Mouse (Mus musculus): Measurements from ENCODE around the gene Syn1. TPM values are rescaled to one million over a fixed set of nuclear protein-coding genes. Genes with fewer than 3 reads are reported as not detected.
A peak's percentile ranks its signal among the peaks of the same experiment; 100 is the strongest.

Gene Syn1
- 55.7 and 66.9 TPM in 2 replicates for polyA plus RNA-seq (2014; fragmentation: Nextera tagmentation; extraction: Ambion mirVana)

DNA sequence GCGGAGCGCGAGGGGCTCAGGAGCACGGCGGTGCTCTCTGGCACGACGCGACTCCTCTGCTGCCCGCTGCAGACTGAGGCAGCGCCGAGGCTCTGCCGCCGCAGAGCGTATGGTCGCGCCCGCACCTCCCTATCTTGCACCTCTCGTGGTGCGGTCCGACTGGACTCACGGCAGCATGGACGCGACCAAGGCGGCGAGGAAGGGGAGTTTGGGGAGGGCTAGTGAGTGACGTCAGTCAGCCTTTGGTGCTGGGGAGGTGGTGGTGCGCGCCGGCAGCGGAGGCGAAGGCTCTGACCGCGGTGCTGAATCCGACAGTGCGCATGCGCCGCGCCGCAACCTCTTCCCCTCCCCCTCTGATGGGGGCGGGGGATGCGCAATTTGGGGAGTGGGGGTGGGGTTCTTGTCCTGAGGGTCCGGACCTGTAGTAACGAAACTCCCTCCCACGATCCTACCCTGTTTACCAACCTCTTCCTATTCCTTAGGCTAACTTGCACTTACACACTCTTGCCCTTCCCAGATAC is at the start of gene Syn1:
Gene Syn1, minus strand, starts transcription at position 161 of the 521 bp plus-strand sequence.
- 18% methylated on average over 41 of the region's 44 CpGs for WGBS
- Histone ChIP-seq H3K4me3 (replicated peaks; ENCODE audit: low read depth, low read length) (peak within 1 kb of the TSS; percentile 56), H3K4me1 (ENCODE audit: control insufficient read depth, insufficient read depth, low read length) (no peaks in the 10 kb centered on the region), H3K36me3 (ENCODE audit: control insufficient read depth, insufficient read depth, low read length) (peaks cover 2% of the 10 kb centered on the region; the same call in 1 of the 2 replicates), H3K9ac (replicated peaks; ENCODE audit: low read length) (peak within 1 kb of the TSS; percentile 63), H3K27me3 (ENCODE audit: control insufficient read depth, insufficient read depth, low read length) (no peaks in the 10 kb centered on the region), H3K4me2 (ENCODE audit: low read length) (peak within 1 kb of the TSS; percentile 58), H3K9me3 (ENCODE audit: control insufficient read depth, low read length) (no peaks in the 10 kb centered on the region), H3K27ac (replicated peaks; ENCODE audit: low read depth, low read length) (peak within 1 kb of the TSS; percentile 77)
- ATAC-seq (ENCODE audit: low FRiP score, low TSS enrichment) (peak; percentile 96), DNase-seq (peak; percentile 93)

DNA sequence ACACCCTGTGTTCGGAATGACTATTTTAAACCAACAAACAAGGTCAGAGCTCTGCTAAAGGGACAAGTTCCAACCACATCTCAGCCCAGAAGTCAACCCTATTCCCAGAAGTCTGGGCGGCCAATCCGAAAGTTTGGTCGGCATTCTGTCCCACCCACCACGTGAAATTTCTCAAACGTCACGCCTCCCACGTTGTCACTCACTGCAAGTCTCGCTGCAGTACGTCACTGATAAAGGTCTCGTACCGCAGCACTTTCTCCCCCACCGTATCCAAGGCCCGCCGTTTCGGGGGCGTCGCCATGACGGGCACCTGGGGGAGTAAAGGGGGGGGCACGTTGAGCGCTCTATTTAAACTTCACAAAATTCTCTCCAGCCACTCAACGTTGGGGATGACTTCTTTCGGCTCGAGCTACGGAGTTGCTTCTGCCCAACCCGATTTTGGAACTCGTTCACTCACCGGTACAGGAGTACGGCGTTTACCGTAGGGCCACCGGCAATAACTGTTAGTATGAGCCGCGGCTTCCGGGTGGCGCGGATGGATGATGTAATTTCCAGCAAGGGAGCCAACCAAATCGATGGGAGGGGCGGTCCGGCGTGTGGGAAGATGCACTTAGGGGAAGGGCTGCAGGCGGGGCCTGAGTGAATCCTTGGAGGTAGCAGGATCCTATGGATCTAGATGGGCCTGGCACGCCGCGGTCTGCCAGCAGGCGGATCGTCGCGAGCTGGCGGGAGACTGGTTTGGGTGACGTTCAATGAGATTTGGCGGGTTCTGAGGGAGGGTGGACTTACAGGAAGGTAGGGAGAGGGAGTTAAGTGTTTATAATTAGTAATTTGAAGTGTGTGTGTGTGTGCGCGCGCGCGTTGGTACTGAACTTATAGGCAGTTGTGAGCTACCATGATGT is 40.9 kb upstream of the Syn1 start, which contains the start of gene Uxt:
Gene Uxt, minus strand, starts transcription at position 541 of the 902 bp plus-strand sequence.
- no peaks in the 10 kb centered on the region for H3K36me3 ChIP-seq (ENCODE audit: control insufficient read depth, insufficient read depth, low read length)
- no peaks in the 10 kb centered on the region for H3K9me3 ChIP-seq (ENCODE audit: control insufficient read depth, low read length)
- peak within 1 kb of the TSS; percentile 50 for H3K4me3 ChIP-seq (replicated peaks; ENCODE audit: low read depth, low read length)
- peak within 1 kb of the TSS; percentile 42; the same call in 1 of the 2 replicates for H3K9ac ChIP-seq (replicated peaks; ENCODE audit: low read length)
- H3K27me3 ChIP-seq (ENCODE audit: control insufficient read depth, insufficient read depth, low read length), result no peaks in the 10 kb centered on the region
- peak; percentile 97 for ATAC-seq (ENCODE audit: low FRiP score, low TSS enrichment)
- H3K4me2 ChIP-seq (ENCODE audit: low read length), result peak within 1 kb of the TSS; percentile 51
- peak; percentile 93 for DNase-seq
- H3K27ac ChIP-seq (replicated peaks; ENCODE audit: low read depth, low read length), result peak within 1 kb of the TSS; percentile 70
- WGBS, result 28% methylated on average over 57 of the region's 57 CpGs
- no peaks in the 10 kb centered on the region for H3K4me1 ChIP-seq (ENCODE audit: control insufficient read depth, insufficient read depth, low read length)

DNA sequence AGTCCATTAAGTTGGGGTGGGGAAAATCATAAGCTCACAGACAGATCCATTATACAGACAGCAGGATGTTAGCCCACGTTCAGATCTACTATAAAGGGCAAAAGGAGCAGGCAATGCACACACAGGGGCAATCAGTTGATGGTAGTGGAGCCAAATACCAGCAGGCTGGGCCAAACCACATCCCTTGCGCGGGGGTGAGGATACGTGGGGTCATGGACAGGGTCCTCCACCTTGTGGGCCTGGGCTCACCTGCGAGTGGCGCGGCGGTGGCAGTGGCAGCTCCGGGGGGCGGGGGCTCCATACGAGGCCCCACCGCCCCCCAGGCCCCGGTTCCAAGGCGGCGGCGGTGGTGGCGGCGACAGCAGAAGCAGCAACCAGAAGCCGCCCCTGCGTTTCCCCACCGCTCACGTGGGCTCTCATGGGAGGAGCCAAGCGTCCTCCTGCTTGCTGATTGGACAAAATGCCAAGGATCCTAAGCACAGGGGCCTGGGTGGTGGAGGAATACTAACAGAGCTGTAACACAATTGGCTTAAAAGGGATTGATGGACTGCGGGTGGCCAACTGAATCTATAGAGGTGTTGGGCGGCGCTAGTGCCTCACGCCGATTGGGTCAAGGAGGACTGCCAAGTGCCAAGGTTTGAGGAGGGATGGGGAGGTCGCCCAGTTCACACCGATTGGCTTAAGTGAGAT is 29.5 kb upstream of the Syn1 start, which contains the start of gene Elk1:
Gene Elk1, minus strand, starts transcription at position 418 of the 690 bp plus-strand sequence.
- no peaks in the 10 kb centered on the region for H3K27me3 ChIP-seq (ENCODE audit: control insufficient read depth, insufficient read depth, low read length)
- peak within 1 kb of the TSS; percentile 82 for H3K27ac ChIP-seq (replicated peaks; ENCODE audit: low read depth, low read length)
- H3K9me3 ChIP-seq (ENCODE audit: control insufficient read depth, low read length), result no peaks in the 10 kb centered on the region
- H3K36me3 ChIP-seq (ENCODE audit: control insufficient read depth, insufficient read depth, low read length), result no peaks in the 10 kb centered on the region
- peak within 1 kb of the TSS; percentile 56 for H3K9ac ChIP-seq (replicated peaks; ENCODE audit: low read length)
- DNase-seq (peak; percentile 93), ATAC-seq (ENCODE audit: low FRiP score, low TSS enrichment) (peak; percentile 97)
- no peaks in the 10 kb centered on the region for H3K4me1 ChIP-seq (ENCODE audit: control insufficient read depth, insufficient read depth, low read length)
- peak within 1 kb of the TSS; percentile 55 for H3K4me3 ChIP-seq (replicated peaks; ENCODE audit: low read depth, low read length)
- peak within 1 kb of the TSS; percentile 56 for H3K4me2 ChIP-seq (ENCODE audit: low read length)
- WGBS, result 14% methylated on average over 27 of the region's 30 CpGs

DNA sequence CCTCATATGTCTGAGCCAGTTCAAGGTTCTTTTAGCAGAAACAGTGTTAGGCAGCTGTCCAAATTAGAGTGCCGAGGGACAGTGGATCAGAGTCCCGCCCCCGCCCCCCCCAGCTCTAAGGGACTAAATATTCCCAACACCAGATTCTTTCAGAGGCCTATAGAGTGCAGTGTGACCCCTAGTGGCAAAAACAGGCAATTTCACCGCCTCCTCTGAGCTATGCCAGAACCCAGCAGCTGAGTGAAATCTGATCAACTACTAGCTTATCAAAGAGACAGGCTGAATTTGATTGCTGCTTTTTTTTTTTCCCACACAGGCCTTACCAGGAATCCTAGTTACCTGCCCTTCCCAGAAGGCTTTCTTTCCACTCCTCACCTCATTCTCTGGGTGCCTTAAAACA is 25.3 kb upstream of the Syn1 start:
- WGBS, result 11% methylated on average over 4 of the region's 4 CpGs
- ATAC-seq (ENCODE audit: low FRiP score, low TSS enrichment), result no peak

DNA sequence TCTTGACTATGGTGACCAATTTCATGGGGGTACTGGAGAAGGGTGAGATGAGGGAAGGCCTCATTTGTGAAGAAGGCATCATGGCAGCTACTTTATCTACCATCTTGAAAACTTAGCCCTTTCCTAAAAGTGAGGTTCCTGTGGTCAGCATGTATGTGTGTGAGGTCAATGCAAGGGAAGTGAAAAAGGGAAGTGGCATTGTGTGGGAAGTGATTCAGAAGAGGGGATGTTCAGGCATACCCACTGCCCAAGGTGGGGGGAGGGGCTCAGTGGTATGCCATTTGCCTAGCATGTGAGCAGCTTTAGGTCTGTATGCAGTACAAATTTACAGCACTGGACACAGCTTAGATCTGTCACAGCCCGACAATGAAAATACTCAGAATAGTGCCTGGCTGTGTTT is 11.2 kb upstream of the Syn1 start:
- Histone ChIP-seq H3K27me3 (ENCODE audit: control insufficient read depth, insufficient read depth, low read length) (no peaks in the 10 kb centered on the region), H3K9me3 (ENCODE audit: control insufficient read depth, low read length) (no peaks in the 10 kb centered on the region), H3K36me3 (ENCODE audit: control insufficient read depth, insufficient read depth, low read length) (peaks cover 38% of the 10 kb centered on the region), H3K4me1 (ENCODE audit: control insufficient read depth, insufficient read depth, low read length) (no peaks in the 10 kb centered on the region), H3K4me3 (replicated peaks; ENCODE audit: low read depth, low read length) (no peak overlapping the region), H3K27ac (replicated peaks; ENCODE audit: low read depth, low read length) (no peak overlapping the region), H3K4me2 (ENCODE audit: low read length) (no peak overlapping the region), H3K9ac (replicated peaks; ENCODE audit: low read length) (no peak overlapping the region)
- no peak for DNase-seq
- 91% methylated on average over 1 of the region's 1 CpGs for WGBS
- no peak for ATAC-seq (ENCODE audit: low FRiP score, low TSS enrichment)

More for the DNA sequence above, 25.3 kb upstream of the Syn1 start:
- no peaks in the 10 kb centered on the region for H3K9me3 ChIP-seq (ENCODE audit: control insufficient read depth, low read length)
- H3K27me3 ChIP-seq (ENCODE audit: control insufficient read depth, insufficient read depth, low read length), result no peaks in the 10 kb centered on the region
- H3K4me2 ChIP-seq (ENCODE audit: low read length), result no peak overlapping the region
- H3K9ac ChIP-seq (replicated peaks; ENCODE audit: low read length), result no peak overlapping the region
- no peaks in the 10 kb centered on the region for H3K36me3 ChIP-seq (ENCODE audit: control insufficient read depth, insufficient read depth, low read length)
- no peak overlapping the region for H3K4me3 ChIP-seq (replicated peaks; ENCODE audit: low read depth, low read length)
- H3K4me1 ChIP-seq (ENCODE audit: control insufficient read depth, insufficient read depth, low read length), result no peaks in the 10 kb centered on the region
- H3K27ac ChIP-seq (replicated peaks; ENCODE audit: low read depth, low read length), result no peak overlapping the region
- DNase-seq, result peak; percentile 78

DNA sequence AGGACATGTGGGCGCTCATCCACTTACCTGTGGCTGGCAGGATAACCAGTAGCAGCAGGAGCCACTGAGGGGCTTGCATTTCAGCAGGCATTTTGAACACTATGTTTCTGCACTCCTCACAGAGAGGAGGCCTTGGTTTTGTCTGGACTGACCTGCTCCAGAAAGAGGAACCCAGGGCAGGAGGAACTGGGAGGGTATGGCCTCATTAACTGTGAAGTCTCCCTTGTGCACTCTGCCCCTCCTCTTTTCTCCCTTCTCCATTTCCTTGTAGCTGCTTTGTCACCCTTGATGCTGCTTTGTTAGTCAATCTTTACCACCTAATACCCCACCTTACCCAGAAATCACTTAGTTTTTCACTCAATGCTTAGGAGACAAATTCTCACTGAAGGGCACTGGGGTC is 10.6 kb upstream of the Syn1 start, which contains the start of gene Cfp:
Gene Cfp, minus strand, starts transcription at position 192 of the 400 bp plus-strand sequence.
- no peaks in the 10 kb centered on the region for H3K9me3 ChIP-seq (ENCODE audit: control insufficient read depth, low read length)
- no peak for DNase-seq
- ATAC-seq (ENCODE audit: low FRiP score, low TSS enrichment), result no peak
- WGBS, result 79% methylated on average over 1 of the region's 1 CpGs
- H3K9ac ChIP-seq (replicated peaks; ENCODE audit: low read length), result no peak within 1 kb of the TSS
- no peak within 1 kb of the TSS for H3K4me2 ChIP-seq (ENCODE audit: low read length)
- H3K27me3 ChIP-seq (ENCODE audit: control insufficient read depth, insufficient read depth, low read length), result no peaks in the 10 kb centered on the region
- H3K4me1 ChIP-seq (ENCODE audit: control insufficient read depth, insufficient read depth, low read length), result no peaks in the 10 kb centered on the region
- no peak within 1 kb of the TSS for H3K4me3 ChIP-seq (replicated peaks; ENCODE audit: low read depth, low read length)
- H3K27ac ChIP-seq (replicated peaks; ENCODE audit: low read depth, low read length), result no peak within 1 kb of the TSS
- H3K36me3 ChIP-seq (ENCODE audit: control insufficient read depth, insufficient read depth, low read length), result peaks cover 38% of the 10 kb centered on the region

DNA sequence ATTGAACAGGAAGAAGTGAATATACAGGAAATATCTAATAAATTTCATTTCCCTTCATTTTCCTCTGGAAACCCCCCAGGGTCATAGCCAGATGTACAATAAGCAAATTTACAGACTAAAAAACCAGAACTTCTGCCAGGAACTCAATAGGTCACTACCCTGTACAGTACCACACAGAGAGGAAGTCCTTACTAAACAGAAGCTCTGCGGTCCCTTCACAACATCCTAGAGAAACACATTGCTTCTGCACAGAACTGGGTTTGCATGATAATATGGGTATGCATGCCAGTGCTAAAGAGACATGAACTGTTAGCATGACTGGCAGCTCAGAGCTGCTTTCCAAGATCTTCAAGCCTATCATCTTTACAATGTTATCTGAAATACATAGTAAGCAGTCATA is 9.1 kb upstream of the Syn1 start:
- Histone ChIP-seq H3K4me1 (ENCODE audit: control insufficient read depth, insufficient read depth, low read length) (no peaks in the 10 kb centered on the region), H3K27me3 (ENCODE audit: control insufficient read depth, insufficient read depth, low read length) (no peaks in the 10 kb centered on the region), H3K9me3 (ENCODE audit: control insufficient read depth, low read length) (no peaks in the 10 kb centered on the region), H3K4me3 (replicated peaks; ENCODE audit: low read depth, low read length) (no peak overlapping the region), H3K36me3 (ENCODE audit: control insufficient read depth, insufficient read depth, low read length) (peaks cover 29% of the 10 kb centered on the region), H3K9ac (replicated peaks; ENCODE audit: low read length) (no peak overlapping the region), H3K27ac (replicated peaks; ENCODE audit: low read depth, low read length) (no peak overlapping the region), H3K4me2 (ENCODE audit: low read length) (no peak overlapping the region)
- no peak for ATAC-seq (ENCODE audit: low FRiP score, low TSS enrichment)
- no peak for DNase-seq
- WGBS, result 97% methylated on average over 1 of the region's 1 CpGs

DNA sequence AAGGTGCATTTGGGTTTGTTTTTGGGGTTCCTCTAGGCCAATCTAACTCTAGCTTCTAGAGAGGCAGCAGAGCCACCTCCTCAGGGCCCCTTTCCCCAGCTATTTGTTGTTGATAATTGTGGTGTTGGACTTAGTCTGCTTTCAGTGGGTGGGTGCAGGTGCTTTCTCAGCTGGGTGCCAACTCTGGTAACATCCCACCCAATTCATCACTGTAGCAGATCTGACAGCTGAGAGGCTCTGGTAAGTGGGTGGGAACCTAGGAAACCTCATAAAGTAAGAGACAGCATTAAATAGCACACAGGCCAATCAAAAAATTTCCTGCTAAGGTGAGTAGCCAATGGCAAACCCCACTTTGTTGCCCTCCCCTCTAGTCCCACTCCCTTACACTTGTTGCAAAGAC is 4.2 kb upstream of the Syn1 start:
- no peak for ATAC-seq (ENCODE audit: low FRiP score, low TSS enrichment)
- no peak overlapping the region for H3K9ac ChIP-seq (replicated peaks; ENCODE audit: low read length)
- no peaks in the 10 kb centered on the region for H3K9me3 ChIP-seq (ENCODE audit: control insufficient read depth, low read length)
- H3K4me1 ChIP-seq (ENCODE audit: control insufficient read depth, insufficient read depth, low read length), result no peaks in the 10 kb centered on the region
- no peak overlapping the region for H3K4me3 ChIP-seq (replicated peaks; ENCODE audit: low read depth, low read length)
- no peak overlapping the region for H3K27ac ChIP-seq (replicated peaks; ENCODE audit: low read depth, low read length)
- no peak for DNase-seq
- H3K4me2 ChIP-seq (ENCODE audit: low read length), result no peak overlapping the region
- H3K36me3 ChIP-seq (ENCODE audit: control insufficient read depth, insufficient read depth, low read length), result peaks cover 26% of the 10 kb centered on the region
- no peaks in the 10 kb centered on the region for H3K27me3 ChIP-seq (ENCODE audit: control insufficient read depth, insufficient read depth, low read length)
